Mouse (Mus musculus): Measurements from ENCODE around the gene Pde6g.

- TF ChIP-seq CTCF (IDR thresholded peaks at IDR 0.05) (no peak), EP300 (IDR thresholded peaks at IDR 0.05) (no peak)
Measured at GRCm38 (mm10) chr11:120485251-120485650, 32.0 kb upstream of the Pde6g start.

All from lung, postnatal 0 days (tissue).